Mouse (Mus musculus): Measurements from ENCODE around the gene Il6st. TPM values are rescaled to one million over a fixed set of nuclear protein-coding genes. Genes with fewer than 3 reads are reported as not detected.
A peak's percentile ranks its signal among the peaks of the same experiment; 100 is the strongest.
"Not testable (repeated sequence)": the region's sequence is repeated elsewhere in the genome, so short reads cannot be mapped to it uniquely, and the experiment has no call there.

Gene Il6st
- polyA plus RNA-seq (2012; rRNA removed): 111 and 192 TPM in 2 replicates

- DNase-seq (ENCODE audit: low spot score): peak; percentile 95
Measured at GRCm38 (mm10) chr13:112463868-112464625, at the start of gene Il6st. Il6st (plus strand) TSS chr13:112464070.

- no peak for DNase-seq (ENCODE audit: low spot score)
Measured at GRCm38 (mm10) chr13:112415896-112416295, 48.0 kb upstream of the Il6st start.

DNA sequence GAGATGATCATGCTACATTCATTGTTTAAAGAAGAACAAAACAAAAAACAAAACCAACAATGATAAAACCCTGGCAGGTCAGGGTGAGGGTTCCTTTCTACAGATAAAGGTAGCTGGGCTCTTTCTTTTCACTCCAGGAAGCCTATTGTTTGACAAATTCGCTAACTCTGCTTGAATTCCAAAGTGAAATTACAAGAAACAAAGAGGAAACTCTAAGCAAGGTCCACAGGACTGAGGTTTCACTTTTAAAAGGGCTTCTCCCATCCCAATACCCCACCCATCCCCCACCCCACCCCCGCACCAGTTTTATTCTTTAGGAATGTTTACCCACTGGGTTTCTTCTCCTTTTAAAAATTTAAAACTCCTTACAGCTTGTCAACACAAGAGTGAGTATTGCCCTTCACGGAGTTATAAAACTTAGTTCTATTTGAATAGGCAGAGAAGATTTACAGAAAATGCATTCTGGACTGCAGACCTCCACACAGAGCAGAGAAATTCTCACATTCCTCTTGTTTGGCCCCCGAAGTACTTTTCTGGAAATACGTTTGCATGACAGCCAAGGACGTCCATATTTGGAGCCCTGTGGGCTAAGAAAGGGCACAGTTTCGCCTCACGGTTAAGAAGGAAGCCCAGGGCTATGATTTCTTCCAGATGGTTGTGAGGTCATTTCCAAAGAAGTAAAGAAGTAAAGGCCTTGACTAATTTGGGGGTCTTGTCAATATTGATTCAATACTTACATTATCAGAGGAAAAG lies 47.3 kb upstream of the Il6st start:
- DNase-seq (ENCODE audit: low spot score): no peak

GRCm38 (mm10) chr13:112417163-112417523 lies 46.7 kb upstream of the Il6st start:
- no peak for DNase-seq (ENCODE audit: low spot score)

- DNase-seq (ENCODE audit: low spot score): no peak
Measured at GRCm38 (mm10) chr13:112417861-112418423, 45.9 kb upstream of the Il6st start.

- no peak for DNase-seq (ENCODE audit: low spot score)
Measured at GRCm38 (mm10) chr13:112418595-112418994, 45.3 kb upstream of the Il6st start.

- DNase-seq (ENCODE audit: low spot score): no peak
Measured at GRCm38 (mm10) chr13:112424212-112424611, 39.7 kb upstream of the Il6st start.

GRCm38 (mm10) chr13:112424635-112425034 lies 39.2 kb upstream of the Il6st start:
- DNase-seq (ENCODE audit: low spot score): no peak

DNA sequence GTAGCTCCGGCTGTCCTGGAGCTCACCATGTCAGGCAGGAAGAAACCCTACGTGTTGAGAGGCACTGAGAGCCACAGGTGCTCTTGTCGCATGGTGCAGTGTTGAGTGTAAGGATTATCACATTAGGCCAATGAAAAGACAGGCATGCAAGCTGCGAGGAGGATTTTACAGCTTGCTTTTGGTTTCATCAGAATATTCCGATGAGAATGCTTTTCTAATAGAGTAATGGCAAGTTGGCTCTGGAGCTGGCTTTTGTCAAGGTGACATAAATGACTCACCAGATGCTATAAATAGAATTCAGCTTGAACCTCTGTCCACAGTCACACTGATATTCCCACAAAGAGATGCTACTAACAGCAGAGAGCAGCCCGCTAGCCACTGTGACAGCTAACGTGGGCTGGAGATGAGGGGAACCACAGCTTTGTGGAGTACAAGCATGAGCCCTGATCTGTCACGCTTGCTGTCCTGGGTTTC lies 38.7 kb upstream of the Il6st start:
- DNase-seq (ENCODE audit: low spot score): no peak

DNA sequence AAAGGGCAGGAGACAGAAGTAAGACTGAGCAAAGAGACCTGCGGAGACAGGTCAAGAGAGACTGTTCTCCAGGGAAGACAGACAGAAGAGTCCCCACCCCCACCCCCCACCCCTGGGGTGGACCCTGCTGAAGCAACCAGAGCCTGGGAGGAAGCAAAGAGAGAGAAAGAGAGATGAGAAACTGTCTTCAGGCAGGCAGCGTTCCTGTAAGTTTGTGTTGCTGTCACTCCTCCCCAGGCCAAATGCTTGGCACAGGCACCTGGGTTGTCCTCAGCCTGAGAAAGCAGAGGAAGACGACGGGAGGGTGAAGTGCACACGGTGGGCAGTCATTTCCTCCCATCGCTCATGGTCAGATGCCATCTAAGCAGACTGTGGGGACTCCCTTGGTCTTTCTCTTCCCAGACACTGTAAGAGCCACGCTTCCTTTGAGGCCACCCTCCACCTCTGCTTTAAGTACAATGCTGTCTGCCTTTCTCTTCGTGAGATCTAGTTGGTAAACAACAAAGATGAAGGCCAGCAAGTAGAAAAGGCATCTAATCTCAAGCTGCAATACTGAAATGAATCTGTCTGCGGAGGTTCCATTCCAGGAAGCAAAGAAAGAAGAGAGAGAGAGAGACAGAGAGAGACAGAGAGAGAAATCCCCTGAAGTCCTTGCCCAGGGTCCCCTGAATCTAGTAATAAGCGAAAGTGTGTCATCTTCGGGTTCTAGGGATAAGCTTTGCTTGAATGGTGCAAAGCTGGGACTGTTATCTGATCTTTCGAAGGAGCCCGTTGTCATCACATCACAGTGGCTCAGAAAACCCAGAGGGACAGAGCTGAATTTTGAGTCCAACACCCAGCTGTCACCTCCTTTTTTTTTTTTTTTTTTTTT lies 37.4 kb upstream of the Il6st start:
- no peak for DNase-seq (ENCODE audit: low spot score)

- not testable (repeated sequence) for DNase-seq (ENCODE audit: low spot score)
Measured at GRCm38 (mm10) chr13:112427136-112427470, 36.8 kb upstream of the Il6st start.

DNA sequence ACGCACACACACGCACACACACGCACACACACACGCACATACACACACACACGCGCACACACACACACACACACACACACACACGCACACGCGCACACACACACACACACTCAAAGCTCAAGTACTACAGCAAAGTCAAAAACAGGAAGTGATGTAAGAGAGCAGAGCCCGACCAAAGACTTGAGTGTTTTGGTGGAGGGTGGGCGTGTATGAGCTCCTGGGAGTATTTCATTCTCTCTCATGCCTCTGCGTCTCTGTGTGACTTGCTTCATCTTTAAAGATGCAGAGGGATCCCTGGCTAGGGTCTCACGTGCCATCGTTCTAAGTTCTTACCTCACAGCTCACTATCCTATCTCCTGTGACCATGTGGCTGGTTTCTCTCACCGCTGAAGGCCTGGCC lies 36.3 kb upstream of the Il6st start:
- no peak for DNase-seq (ENCODE audit: low spot score)

DNA sequence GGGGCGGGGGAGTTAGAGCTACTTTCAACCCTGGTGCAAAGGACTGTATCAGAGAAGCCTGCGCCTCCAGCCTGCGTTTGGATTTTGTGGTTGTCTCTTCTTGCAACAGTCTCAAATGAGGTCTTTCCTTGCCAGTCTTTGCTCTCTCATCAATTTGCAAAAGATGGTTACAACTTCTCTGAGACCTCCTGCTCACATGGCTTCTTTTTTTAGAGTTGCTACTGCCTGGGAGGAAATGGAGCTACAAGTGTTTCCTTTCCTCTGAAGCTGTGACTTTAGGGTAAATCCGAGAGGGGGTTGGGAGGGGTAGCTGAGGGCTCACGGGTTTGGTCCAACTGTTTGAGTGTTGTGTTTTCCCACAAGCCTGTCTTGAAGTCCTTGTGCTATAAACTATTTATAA lies 30.6 kb upstream of the Il6st start:
- DNase-seq (ENCODE audit: low spot score): no peak

- DNase-seq (ENCODE audit: low spot score): no peak
Measured at GRCm38 (mm10) chr13:112435241-112436075, 28.4 kb upstream of the Il6st start.

GRCm38 (mm10) chr13:112436288-112436687 lies 27.6 kb upstream of the Il6st start:
- DNase-seq (ENCODE audit: low spot score): no peak

- no peak for DNase-seq (ENCODE audit: low spot score)
Measured at GRCm38 (mm10) chr13:112438001-112438868, 25.6 kb upstream of the Il6st start.

DNA sequence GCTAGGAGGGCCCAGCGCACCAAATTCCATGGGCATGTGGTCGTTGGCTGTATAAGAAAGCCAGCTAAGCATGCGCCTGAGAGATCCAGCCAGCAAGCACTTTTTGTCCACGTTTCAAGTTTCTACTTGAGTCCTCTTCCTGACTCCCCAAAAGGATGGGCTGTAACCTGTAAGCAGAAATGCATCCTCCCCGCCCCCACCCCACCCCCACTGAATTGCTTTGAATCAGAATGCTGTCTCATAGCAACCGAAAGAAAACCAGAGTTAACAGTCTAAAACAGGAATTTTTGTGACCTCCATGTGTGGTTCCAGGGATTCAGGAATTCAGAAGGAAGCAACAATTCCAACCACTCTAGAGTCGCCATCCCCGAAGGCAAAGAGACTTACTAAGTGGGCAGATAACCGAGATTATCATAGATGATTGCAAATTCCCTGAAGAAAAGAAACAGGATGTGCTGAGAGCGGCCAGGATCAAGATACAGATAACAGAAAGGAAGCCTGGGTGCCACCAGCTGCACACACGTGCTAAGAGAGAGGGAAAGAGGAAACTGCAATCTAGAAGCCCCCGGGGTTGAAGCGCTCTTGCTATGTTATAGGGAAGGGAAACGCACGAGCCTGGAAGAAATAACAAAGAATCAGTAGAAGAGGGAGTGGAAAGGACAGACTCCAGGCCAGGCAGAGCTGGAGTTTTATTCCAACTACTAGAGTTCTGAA lies 24.6 kb upstream of the Il6st start:
- DNase-seq (ENCODE audit: low spot score): no peak

GRCm38 (mm10) chr13:112439917-112440361 lies 23.9 kb upstream of the Il6st start:
- DNase-seq (ENCODE audit: low spot score): peak; percentile 32

- no peak for DNase-seq (ENCODE audit: low spot score)
Measured at GRCm38 (mm10) chr13:112440668-112441067, 23.2 kb upstream of the Il6st start.

Data from urinary bladder, adult 2 months (tissue).